Mouse (Mus musculus) thymus, adult 2 months (tissue): ENCODE measurements around the gene Dnajc13. TPM values are rescaled to one million over a fixed set of nuclear protein-coding genes. Genes with fewer than 3 reads are reported as not detected.

Experiments
- DNase-seq: peaks from one replicate; pipeline ENCODE4 v3.0.0; 2021
- H3K27ac ChIP-seq: fragments of 200-500 bp; 2 replicates; pipeline ENCODE4 v1.5.1; 2012; ENCODE audit warnings: low read length, control low read depth; ENCODE audit not compliant: control insufficient read depth, insufficient read depth
- H3K27me3 ChIP-seq: fragments of 200-500 bp; 2 replicates; pipeline ENCODE4 v1.6.1; 2012; ENCODE audit warnings: mild to moderate bottlenecking, low read length, moderate library complexity, mixed read lengths; ENCODE audit not compliant: control insufficient read depth, insufficient read depth
- H3K36me3 ChIP-seq: fragments of 200-500 bp; 2 replicates; pipeline ENCODE4 v1.6.1; 2012; ENCODE audit warnings: mild to moderate bottlenecking, low read length, moderate library complexity; ENCODE audit not compliant: control insufficient read depth, insufficient read depth
- H3K4me1 ChIP-seq: fragments of 200-500 bp; replicated peaks from 2 replicates; pipeline ENCODE4 v1.6.1; 2012; ENCODE audit warnings: low read length; ENCODE audit not compliant: control insufficient read depth, insufficient read depth
- H3K4me3 ChIP-seq: fragments of 200-500 bp; 2 replicates; pipeline ENCODE4 v1.5.1; 2012; ENCODE audit warnings: mild to moderate bottlenecking, low read length, control low read depth, moderate library complexity; ENCODE audit not compliant: control insufficient read depth, insufficient read depth
- CTCF ChIP-seq: fragments of 200-500 bp; IDR thresholded peaks from 2 replicates; pipeline ENCODE4 v1.5.1; 2012; ENCODE audit warnings: mild to moderate bottlenecking, control low read depth, low read length, moderate library complexity, borderline replicate concordance; ENCODE audit not compliant: control insufficient read depth, poor library complexity, insufficient read depth; ENCODE audit errors: extremely low read depth
- POLR2A ChIP-seq: fragments of 200-500 bp; IDR thresholded peaks from 2 replicates; pipeline ENCODE4 v1.6.1; 2012; ENCODE audit warnings: mild to moderate bottlenecking, low read length, control low read depth, moderate library complexity; ENCODE audit not compliant: control insufficient read depth, poor library complexity, insufficient read depth; ENCODE audit errors: extremely low read depth
- WGBS: fragments of 180-500 bp; shearing (Covaris S2); methylation state at CpG from one replicate; pipeline ENCODE4 v1.1.7; 2018; 5-methylcytosine and 5-hydroxymethylcytosine counted together
- polyA plus RNA-seq: library from polyadenylated mRNA; depleted of rRNA; stranded (reverse); fragments of >200 nt; gene quantifications from 2 replicates; pipeline ENCODE4 v1.2.3, GENCODE M21; 2012

Gene Dnajc13
- polyA plus RNA-seq, 1 experiment, result 59.7 TPM

DNA sequence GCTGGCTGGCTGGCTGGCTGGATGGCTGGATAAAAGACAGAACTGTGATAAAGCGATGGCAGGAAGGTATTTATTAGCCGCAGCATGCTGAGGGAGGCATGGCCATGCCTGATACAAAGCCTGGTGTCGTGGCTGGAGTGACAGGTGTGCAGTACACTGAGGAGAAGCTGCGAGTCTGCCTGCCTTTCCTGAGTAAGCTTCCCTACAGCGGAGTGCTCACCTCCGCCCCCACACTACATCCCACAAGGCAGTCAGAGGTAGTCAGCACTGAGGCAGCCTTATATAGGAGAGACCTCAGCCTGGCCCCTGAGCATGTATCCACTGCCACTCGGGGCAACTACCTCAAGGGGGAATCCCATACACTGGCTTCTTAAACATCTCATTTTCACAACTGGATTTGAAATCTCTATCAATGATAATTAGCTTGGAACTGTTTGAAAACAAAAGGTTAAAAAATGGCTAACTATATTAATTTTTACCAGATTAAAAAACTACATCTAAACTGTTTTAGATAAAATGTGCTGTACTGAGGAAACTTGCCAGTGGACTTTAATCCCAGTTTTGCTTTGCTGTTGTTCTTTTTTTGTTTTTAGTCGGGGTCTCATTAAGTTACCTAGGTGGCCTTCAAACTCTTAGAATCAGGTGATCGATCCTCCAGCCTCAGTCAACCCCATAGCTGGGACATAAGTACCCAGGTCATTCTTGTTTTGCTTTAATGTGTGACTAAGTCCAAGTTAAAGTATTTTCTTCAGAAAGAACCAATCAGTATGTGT lies 8.1 kb downstream of the Dnajc13 start:
- no peak for DNase-seq
- TF ChIP-seq POLR2A (no peak), CTCF (no peak)
- WGBS, result 86% methylated on average over 9 of the region's 9 CpGs
- Histone ChIP-seq H3K4me1 (no peaks in the 10 kb centered on the region), H3K36me3 (no peaks in the 10 kb centered on the region), H3K27me3 (no peaks in the 10 kb centered on the region), H3K4me3 (no peak overlapping the region), H3K27ac (no peak overlapping the region)

DNA sequence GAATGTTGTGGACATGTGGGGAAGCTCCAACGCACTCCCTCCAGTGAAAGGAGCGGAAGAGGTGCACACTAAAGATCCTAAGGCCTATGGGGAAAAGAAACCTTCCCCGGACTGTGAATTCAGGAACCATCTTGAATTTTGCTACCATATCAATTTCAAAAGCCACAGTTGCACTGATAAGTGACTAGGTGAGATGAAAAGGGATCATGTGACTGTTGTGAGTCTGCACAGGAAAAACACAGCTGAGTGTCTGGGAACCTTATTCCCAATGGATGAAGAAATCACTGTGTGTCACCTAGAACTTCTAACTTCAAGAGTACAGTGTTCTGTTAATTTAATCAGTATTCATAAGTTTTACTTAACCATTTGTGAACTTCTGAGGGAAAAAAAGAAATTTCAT lies 10.1 kb downstream of the Dnajc13 start:
- no peaks in the 10 kb centered on the region for H3K36me3 ChIP-seq
- TF ChIP-seq POLR2A (no peak), CTCF (no peak)

DNA sequence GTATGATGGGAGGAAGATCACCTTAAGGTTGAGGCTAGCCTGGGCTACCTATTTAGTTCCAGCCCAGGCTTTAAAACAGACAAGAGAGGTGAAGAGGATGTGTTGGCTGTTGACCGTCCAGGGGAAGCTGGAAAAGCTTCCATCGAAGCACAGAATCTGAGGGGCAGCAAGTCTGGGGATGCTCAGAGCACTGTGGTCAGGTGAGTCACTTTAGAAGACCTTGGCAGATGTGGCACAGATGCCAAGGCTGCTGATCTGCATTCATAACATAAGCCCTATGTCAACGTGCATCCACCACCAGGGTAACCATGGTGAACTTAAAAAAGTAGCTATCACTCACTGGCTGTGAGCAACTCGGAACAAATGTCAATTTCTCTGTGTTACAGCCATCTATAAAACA lies 11.0 kb downstream of the Dnajc13 start:
- Histone ChIP-seq H3K27ac (no peak overlapping the region), H3K4me1 (peaks cover 8% of the 10 kb centered on the region), H3K36me3 (no peaks in the 10 kb centered on the region), H3K27me3 (no peaks in the 10 kb centered on the region), H3K4me3 (no peak overlapping the region)
- 96% methylated on average over 4 of the region's 4 CpGs for whole genome bisulfite sequencing
- TF ChIP-seq POLR2A, result no peak
- TF ChIP-seq CTCF, result no peak
- no peak for DNase-seq

More for the DNA sequence above, 10.1 kb downstream of the Dnajc13 start:
- H3K4me3 ChIP-seq, result no peak overlapping the region
- peaks cover 6% of the 10 kb centered on the region for H3K4me1 ChIP-seq
- H3K27me3 ChIP-seq, result no peaks in the 10 kb centered on the region
- no peak for DNase-seq
- H3K27ac ChIP-seq, result no peak overlapping the region
- 95% methylated on average over 3 of the region's 3 CpGs for WGBS

DNA sequence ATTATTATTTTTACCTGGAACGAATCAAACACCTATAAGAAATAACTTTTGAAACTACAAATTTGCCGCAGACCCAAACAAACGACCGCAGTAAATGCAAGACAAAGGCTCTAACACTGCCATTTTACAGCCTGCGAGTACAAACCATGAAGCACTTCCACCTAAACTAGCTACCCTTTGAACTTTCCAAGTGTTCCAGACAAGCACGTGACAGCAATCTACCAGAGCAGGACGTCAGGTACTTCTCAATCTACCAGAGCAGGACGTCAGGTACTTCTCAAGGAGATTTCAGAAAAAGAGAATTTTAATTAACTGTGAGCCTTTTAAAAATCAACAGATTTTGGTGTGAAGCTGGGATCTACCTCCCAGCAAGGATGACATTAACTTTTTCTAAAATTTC lies 11.6 kb downstream of the Dnajc13 start:
- no peak for DNase-seq
- Histone ChIP-seq H3K27ac (no peak overlapping the region), H3K4me1 (peaks cover 8% of the 10 kb centered on the region), H3K4me3 (no peak overlapping the region), H3K36me3 (no peaks in the 10 kb centered on the region), H3K27me3 (no peaks in the 10 kb centered on the region)
- no peak for TF ChIP-seq CTCF
- 95% methylated on average over 8 of the region's 8 CpGs for WGBS

DNA sequence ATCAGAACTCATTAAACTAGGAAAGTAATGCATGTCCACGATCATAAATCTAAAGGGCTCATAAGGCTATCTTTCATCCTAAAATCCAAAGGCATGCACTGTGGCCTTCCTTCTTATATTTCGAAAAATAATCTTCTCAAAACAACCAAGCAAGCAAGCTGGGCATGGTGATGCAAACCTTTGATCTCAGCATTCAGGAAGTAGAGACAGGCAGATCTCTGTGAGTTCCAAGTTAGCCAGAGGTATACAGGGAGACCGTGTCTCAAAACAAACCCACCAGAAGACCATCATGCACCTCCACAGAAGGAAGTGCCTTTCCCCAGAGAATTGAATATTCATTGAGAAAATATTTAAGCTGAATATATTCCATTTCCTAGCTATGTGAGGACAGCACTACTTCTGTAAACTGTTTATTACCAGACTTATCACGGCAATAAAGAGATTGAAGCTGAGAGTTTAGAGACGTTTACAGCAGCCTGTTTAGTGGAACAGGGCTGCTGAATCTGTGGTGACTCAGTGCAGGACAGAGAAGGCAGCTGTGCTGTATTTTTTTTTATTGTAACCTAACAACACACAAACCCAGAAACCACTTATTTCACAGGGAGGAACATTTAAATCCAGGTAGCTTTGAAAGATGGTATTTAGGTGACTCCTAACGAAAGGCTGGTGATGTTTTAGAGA lies 15.3 kb downstream of the Dnajc13 start:
- peaks cover 15% of the 10 kb centered on the region for H3K4me1 ChIP-seq
- H3K4me3 ChIP-seq, result no peak overlapping the region
- DNase-seq, result no peak
- 47% methylated on average over 6 of the region's 6 CpGs for WGBS
- no peaks in the 10 kb centered on the region for H3K36me3 ChIP-seq
- H3K27me3 ChIP-seq, result no peaks in the 10 kb centered on the region
- TF ChIP-seq CTCF (no peak), POLR2A (no peak)
- no peak overlapping the region for H3K27ac ChIP-seq

DNA sequence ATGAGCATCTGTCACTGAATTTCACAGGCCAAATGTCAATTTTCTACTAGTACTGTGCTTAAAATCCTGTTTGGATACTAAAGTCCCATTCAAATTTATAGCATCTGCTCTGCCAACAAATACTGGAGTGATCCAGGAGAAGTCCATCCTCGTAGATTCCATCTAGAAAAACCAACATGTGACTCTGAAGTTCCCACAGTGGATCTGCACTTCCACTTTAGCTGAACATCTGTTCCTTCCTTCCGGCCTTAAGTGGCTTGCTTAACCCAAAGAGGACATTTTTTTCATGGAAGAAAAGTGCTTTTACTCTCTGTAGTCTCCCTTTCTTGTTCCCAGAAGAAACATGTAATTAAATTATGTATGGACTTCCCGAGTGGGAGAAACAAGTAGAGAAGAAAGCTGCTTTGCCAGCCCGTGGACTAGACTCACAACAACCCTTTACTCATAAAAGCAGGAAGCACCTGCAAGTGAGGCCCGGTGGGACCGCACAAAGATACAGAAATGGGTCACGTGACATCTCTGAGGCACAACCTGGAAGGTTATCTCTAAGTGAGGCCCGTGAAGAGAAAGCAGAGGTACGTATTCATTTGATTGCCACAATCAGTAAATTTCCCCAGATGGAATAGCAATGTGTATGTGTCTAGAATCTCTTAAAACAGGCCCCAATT lies 18.8 kb downstream of the Dnajc13 start:
- Histone ChIP-seq H3K4me1 (peaks cover 15% of the 10 kb centered on the region), H3K27ac (peak overlapping the region; percentile 87), H3K36me3 (no peaks in the 10 kb centered on the region), H3K4me3 (no peak overlapping the region), H3K27me3 (no peaks in the 10 kb centered on the region)
- TF ChIP-seq POLR2A (no peak), CTCF (no peak)
- 6% methylated on average over 9 of the region's 9 CpGs for WGBS
- peak; percentile 45 for DNase-seq

DNA sequence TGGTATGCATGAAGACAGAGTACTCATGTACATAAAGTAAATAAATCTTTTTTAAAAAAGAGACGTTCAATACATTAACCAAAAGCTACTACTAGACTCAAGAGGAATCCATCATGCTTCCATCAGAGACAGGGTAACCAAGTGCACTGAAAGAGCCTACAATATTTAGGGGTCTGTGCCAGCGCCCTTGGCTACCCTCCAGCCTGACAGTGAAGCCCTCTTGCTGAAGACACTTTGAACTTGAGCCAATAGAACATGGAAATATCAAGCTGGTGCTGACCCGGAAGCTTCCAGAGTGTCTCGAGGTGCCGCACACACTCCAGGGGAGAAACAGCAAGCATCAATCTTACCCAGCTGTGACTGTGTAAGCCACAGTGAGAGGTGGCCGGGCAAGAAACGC lies 22.6 kb downstream of the Dnajc13 start:
- Histone ChIP-seq H3K27me3 (no peaks in the 10 kb centered on the region), H3K36me3 (peaks cover 24% of the 10 kb centered on the region), H3K4me1 (peaks cover 7% of the 10 kb centered on the region), H3K27ac (no peak overlapping the region), H3K4me3 (no peak overlapping the region)
- TF ChIP-seq POLR2A (no peak), CTCF (no peak)
- 95% methylated on average over 7 of the region's 7 CpGs for WGBS
- no peak for DNase-seq
